Mouse (Mus musculus) liver, embryonic 14.5 days (tissue): ENCODE data around the gene Tead2.

Experiments used
- CTCF ChIP-seq: IDR thresholded peaks from 2 replicates; pipeline ENCODE4 v1.5.1; 2016; ENCODE audit warnings: antibody characterized with exemption, low read depth, control low read depth
- EP300 ChIP-seq: IDR thresholded peaks from 2 replicates; pipeline ENCODE4 v1.6.1; 2016; ENCODE audit warnings: antibody characterized with exemption, low read depth

- TF ChIP-seq EP300 (no peak), CTCF (no peak)
Measured at GRCm38 (mm10) chr7:45182606-45183005, 32.9 kb upstream of the Tead2 start.
